Mouse (Mus musculus): ENCODE measurements around the gene Shisa3. TPM values are rescaled to one million over a fixed set of nuclear protein-coding genes. Genes with fewer than 3 reads are reported as not detected.

Gene Shisa3
- total RNA-seq, 2 experiments from 2014 or later, result 3.1 to 4.0 TPM

DNA sequence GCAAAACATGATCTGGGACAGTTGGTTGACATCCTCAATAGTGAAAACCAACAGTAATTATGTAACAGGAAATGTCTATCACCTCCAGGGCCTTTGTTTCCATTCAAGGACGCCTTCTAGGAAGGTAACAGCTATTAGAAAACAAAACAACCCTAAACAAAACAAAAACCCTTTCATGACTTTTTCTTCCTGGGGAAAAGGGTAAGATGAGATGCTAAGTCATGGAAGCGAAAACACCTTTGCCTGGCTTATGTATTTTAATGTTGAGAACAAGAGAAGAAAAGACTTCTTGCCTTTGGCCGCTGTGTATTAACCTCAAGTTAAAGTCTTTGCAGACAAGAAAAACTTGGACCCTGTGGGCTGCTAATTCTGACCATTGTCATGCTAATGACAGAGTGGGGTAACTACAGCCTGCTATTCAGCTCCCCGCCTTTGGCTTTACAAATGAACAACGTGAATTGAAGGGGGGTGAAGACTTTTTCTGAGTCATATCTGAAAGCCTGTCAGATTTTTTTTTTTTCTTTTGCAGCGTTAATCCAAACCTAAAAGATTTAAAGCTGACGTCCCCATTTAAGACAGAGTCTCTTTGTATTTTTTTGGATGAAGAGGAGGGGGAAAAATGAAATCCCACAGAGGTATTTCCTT lies 25.6 kb downstream of the Shisa3 start:
- DNase-seq, result no peak

DNA sequence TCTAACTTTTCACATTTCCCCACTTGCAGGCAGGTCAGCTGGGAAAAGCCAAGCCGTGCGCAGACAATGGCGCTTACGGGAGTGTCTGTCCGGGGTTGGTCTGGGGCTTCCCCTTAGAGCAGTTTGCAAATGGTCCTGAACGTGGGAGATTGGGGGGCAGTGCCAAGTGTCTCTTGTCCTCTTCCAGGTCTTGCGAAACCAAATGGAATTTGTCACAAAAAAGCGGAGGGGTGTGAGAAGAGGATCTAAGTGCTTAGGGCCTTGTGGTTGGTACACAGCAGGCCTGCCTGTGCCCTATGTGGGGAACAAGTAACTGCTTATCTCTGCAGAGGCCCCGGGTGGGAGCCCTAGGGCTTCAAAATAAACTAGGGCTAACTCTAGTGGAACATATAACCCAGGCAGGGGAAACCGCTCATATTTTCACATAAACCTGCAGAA lies 26.2 kb downstream of the Shisa3 start:
- DNase-seq, result no peak

DNA sequence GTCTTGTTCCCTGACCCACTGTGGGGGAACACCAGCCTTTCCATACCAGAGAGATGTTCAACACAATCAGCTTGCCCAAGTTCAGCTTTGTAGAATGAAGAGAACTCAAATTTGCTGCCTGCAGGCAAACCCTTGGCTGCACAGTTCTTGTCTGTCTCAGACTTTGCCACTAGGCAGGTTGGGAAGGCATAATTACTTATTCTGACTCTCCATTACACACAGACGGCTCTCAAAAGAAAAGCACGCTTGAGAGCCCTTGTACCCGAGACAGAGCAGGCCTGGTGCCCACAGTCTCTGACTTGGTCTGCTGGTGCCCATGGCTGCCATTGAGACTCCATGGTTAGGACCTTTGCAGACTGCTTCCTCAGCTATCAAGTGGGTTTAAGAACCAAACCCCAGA lies 26.7 kb downstream of the Shisa3 start:
- DNase-seq, result no peak

DNA sequence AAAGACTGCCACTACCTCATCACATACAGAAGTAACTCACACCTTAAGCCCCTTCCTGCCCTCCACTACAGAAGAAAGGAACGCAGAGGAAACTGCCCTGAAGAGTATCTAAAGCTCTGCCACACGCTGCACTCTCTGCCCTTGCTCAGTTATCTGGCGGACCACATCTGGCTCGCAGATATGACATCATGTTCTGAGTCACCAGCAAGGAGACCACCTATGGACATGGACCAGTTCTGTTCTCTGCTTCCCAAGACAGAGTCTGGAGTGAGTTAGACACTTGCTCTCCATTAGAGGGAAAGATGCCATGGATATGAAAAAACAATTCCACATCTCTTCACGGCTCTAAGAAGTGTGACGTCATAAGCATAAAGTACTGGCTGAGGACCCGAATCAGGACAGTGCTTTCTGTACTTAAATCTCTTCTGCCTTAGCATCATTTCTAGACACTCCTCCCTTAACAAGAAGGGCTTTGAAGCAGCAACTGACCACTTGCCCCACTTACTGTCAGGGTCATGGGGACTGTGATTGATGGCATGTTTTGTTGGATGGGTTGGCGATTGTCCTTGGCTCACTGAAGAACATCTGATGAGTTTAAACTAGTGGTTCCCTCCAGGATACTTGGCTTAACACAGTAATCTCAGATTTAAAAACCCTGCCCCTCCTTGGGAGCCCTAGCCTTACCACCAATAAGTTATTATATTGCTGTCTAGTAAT lies 33.1 kb downstream of the Shisa3 start:
- DNase-seq, result no peak

DNA sequence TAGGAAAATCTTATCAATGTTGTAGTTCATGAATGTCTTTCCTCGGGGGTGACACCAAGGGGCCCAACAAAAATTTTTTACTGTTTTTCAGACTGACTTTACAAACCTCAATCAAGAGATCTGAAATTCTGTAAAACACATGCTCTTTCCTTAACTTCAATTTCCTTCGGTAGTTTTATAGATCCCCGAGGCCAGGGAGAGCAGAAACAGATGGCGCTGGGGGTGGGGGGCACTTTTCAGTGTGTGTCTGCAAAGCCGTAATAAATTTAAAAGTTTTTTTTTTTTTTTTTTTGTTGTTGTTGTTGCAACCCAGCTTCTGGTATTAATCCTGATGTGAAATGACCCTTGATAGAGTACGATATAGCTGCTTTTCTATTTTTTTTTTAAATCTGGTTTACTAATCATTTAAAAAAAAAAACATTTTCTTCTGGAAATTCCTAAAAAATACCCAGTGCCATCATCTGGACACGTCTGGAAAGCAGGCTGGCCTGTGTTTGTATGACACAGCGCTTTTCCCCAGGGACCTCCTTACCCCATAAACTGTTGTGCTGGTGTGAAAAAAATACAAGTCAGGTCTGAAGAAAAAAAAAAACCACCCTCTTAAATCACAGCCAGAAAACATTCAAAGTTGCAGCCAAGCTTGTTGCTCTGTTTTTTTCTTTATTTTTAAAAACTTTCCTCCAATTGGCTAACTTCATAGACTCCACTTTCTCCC lies 33.9 kb downstream of the Shisa3 start:
- no peak for DNase-seq

DNA sequence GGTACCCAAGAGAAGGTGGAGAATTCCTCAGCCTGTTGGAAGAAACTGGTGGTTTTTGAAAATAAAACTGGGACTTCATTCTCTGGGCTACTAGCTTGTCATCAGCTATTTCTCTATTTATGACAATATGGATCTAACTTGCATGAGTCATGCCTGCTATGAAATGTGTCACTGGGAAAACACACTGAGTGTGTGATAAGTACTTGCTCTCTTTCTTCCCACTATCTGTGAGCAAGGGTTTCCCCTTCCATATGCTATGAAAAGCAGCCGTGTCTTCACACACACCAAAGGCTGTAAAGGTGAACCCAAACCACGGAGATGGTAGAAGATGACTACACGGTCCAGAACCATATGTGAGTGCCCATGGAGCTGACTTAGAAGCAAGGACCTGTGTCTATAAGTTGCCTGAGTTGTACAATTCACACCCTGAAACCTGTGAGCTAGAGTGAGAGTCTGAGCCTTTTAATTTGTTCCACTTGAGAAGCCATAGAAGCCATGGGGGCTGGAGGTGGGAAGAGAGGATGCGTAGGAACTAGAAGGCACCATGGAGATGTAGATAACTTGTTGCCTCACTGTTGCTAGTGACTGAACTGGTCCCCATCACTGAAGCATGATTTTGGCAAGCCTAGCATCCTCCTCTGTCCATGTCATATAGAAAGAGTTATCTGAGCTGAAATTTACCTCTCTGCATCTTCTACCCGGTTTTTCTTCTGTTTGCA lies 36.0 kb downstream of the Shisa3 start:
- no peak for DNase-seq

DNA sequence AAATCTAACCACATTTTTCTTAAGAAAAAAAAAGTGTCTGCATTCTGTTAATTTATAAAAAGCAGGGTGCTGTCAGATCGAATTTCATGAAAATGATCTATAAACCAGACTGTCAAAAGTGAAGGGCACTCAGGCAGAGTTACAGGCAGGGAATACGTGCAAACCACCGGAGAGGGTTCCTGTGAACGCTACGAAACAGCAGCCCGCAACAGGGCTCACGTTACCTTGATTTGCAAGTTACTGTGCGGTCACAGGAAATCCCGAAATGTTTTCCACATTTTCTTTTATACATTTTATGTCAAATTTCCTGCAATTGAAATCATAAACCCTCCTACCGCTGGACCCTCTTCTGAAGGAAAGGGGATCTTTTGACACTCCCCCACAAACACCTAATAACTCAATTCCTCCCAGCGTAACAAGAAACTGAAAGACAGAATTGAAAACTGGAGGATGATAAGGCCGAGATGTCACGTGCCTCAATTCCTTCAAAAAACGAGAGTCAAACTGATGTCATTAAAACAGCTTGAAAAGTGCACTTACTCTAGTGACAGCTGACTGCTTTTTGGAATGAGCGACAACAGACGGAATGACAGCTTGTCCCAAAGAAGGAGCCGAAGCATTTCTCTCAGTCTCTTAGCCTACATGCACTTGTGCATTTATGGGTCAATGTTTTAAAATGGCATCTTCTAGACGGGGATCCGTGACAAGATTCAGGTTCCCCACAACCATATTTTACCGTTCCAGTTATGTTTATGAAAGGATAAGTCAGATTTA lies 39.3 kb downstream of the Shisa3 start:
- DNase-seq, result no peak

DNA sequence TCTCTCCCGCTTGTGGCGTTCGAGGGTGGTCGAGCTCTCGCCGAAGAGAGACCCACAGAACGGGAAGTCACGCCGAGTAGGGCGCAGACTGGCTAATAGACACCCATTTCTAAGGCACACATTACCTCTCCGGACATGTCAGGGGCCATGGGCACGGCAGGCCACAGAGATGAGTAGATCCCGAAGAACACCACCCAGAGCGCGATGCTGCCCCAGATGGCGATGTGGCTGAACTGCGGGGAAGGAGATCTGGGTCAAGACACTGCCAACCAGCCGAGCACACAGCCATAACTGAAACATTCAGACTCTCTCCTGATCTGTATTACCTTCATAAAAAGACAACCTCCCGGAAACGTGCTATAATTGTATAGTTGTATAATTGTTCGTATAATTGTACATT lies 39.9 kb downstream of the Shisa3 start:
- DNase-seq, result peak; percentile 36

DNA sequence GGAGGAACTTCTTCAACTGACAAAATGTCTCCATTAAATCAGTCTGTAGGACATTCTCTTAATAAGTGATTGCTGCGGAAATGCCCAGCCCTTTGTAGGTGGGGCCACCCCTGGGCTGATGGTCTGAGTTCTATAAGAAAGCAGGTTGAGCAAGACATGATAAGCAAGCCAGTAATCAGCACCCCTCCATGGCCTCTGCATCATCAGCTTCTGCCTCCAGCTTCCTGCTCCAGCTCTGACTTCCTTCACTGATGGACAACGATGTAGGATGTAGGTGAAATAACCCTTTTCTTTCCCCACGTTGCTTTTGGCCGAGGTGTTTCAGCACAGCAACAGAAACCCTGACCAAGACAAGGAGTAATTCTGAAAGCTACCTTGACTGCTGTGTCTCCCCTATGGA lies 41.5 kb downstream of the Shisa3 start:
- no peak for DNase-seq

DNA sequence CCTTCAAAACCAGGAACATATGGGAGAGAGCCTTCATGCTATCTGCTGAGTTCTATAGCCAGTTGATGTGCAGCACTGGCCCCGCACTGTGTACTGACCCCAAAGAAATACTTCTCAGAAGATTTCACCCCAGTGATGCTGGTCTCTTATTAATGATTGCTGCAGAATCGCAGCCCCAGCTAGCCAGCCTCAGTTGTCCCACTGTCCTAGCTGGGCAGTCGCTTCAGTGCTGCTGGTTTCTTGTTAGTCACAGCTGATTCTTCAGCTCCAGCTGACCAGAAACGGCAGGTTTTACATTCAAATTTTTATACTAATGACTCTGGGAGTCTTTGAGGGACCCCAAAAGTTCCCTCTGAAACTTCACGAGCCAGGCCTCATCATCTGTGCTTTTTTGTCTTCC lies 42.3 kb downstream of the Shisa3 start:
- DNase-seq, result no peak

DNA sequence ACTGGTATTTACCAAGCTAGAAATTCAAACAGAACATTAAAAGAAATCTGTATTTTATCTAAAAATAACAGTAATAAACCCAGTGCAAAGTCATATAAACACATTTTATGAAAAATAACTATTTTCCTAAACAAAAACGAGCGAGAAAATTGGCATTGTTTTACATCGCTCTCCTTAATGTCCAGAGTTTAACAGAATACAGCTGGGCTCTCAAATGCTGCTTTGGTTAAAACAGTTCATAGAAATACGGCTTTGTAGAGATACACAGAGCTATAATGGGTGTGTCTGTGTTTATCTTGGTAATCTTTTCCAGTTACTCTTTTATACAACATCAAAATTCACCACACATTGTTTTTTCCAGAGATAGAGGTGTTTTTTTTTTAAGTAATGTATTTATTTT lies 44.8 kb downstream of the Shisa3 start:
- no peak for DNase-seq

DNA sequence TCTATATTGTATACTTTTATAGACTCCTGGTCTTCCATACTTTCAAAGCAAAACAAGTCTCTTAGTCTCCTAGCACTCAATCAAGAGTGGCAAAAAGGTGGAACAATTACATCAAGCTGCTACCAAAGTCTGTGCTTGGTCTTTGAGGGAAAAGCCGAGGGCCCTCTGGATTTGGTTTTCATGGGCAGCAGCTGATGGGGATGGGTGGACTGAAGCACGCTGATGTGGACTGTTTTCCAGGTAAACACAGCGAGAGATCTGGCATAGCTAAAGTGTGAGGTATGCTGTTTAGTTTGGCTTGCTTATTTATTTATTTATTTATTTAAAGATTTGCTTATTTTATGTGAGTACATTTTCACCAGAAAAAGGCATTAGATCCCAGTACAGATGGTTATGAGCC lies 45.9 kb downstream of the Shisa3 start:
- DNase-seq, result no peak

DNA sequence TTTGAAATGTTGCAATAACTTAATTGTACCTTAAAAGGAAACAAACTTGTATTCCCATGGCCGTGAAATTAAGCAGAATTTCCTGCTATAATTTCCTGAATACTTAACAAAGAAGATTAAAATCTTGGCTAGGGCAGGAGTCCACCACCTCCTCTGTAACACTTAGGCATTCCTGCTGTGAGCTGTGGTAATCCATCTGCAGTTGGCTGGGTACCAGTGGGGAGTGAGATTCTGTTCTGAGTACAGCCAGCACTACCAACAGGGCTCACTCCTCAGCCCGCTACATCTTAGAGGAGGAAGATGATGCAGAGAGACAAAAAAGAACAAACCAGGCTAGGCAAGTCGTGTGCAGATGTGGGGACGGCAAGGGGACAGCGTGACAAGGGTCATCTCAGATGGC lies 46.9 kb downstream of the Shisa3 start:
- no peak for DNase-seq

DNA sequence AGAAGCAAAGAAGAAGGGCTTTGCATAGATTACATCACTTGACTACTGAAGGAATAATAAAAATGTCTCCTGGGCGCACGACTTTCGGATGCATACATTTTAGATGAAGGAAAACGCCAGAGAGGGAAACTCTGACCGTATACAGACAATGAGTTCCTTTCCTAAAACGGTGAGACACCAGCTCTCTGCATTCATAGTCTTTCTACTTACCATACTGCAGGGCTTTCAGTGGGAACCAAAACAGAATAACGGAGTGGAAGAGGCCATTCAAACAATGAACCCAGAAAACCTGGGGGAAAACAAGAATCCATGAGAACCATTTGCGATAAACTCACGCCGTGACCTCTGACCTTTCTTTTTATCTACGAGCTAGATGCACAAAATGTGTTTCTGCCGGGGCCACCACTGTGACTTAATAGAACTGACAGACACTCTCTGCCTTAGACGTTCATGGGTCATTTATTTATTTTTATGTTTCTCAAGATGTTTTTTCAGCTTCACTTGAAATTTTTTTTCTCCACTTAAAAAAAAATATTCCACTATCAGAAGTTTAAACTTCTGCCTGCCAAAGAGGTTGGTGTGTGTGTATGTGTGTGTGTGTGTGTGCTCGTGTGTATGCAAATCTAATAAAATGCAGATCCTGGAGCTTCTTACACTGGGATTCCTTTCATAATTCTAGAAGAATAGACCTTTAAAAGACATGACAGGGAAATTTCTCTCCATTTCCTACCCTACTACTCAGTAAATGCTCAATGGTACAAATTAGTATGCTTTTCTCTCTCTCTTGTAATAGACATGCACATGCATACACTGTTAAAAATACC lies 48.2 kb downstream of the Shisa3 start:
- DNase-seq, result no peak

DNA sequence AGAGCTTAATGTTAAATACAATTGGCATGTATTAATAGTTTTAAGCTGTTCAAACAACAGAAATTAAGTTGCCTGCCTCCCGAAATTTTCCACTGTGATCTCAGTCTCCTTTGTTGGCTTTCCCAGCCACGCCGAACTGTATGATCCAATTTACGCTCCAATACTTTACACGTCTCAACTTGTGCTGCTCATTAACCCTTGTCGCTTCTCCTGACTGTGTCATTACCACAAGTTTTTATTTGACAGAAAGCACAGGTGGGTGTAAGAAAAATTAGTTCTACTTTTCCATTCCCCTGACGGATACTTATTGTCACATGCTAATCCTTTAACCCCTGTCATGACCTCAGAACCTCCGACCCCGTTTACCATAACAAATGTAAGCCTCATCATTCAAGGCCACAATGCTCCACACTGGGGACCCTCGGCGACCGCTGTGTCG lies 49.2 kb downstream of the Shisa3 start:
- DNase-seq, result no peak

DNA sequence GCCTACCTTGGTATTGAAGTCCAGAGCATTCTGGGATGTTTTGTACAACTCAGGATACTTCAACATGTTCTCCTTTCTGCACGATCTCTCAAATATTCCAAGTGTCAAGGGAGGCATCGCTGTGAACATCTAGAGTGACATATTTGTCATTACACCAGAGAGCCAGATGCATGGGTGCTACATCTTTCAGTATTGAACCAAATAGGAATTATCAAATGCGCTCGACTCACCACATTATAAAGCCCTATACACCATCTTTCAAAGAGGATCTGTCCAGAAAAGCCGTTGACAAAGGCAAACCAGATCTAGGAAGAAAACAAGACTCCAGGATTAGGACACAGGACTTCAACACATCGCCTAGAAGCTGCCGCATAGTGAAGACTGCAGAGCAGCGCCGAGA lies 52.2 kb downstream of the Shisa3 start:
- DNase-seq, result no peak

DNA sequence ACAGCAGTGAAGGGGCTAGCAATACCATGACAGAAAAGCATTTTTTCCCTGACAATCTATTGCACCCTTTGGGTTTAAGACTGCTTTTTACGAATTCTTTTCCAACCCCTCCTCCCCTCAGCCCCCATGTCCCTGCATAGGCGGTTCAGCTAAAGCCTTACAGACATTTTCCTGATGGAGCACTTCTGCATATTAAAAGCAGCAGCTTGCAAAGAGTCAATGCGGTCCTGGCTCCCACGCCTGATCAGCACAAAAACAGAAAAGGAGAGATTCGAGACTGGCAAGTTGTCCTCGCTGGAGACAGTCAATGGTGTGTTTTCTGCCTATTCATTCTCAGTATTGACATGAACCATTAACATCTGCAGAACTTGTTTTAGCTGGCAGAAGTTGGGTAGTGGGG lies 55.0 kb downstream of the Shisa3 start:
- DNase-seq, result no peak

DNA sequence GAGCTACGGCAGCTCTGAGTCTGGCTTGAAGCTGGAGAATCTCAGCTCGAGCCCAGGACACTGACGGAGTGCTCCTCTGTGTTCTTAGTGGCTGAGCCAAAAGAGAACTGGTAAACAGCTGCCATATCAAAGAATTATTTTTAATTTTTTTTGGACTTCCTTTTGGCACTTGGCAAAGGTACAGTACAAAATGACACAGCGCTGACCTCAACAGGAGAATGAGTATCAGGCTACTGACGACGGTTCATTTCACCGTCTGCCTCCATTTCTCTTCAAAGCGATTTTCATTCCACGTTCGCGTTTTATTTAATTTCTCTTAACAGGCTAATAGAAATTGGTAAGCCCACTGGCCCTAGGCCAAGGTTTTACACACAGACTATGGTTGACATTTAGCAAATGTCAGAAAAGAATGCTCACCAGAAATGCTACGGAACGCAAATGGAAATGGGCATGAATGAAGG lies 61.8 kb downstream of the Shisa3 start:
- DNase-seq, result no peak

DNA sequence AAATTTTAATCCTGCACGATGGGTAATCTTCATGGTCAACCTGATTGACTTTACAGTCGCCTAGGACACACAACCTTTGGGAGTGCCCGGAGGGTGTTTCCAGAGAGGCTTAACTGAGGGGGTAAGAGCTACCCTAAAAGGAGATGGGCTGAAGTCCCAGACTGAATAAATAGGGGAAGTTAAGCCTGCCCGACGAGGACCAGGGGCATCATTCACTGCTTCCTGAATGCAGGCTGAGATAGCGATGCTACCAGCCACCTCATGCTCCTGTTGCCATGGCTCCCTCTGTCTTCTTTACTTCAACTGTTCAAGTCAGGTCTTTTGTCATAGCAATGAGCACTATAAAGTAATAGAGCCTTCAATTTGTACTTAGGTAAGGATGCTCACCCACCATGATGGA lies 62.5 kb downstream of the Shisa3 start:
- DNase-seq, result no peak

DNA sequence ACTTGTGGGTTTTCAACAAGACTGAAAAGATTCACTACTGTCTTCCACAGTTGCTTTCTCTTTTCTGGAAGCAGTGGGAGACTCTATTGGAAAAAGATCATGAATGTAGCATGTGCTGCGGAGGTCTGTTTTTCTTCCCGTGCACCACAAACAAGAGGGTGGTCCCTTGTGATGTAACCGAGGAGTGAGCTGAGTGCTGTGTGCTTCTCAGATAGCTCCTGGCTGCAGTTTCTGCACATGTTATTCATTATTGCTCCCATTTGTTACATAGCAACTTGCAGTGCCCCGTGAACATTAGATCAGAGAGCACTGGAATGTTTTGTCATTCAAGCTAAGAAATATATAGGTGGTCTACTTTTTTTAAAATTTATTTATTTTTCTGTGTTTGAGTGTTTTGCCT lies 65.3 kb downstream of the Shisa3 start:
- DNase-seq, result no peak

Data from gastrocnemius, postnatal 10 days (tissue).